Mouse (Mus musculus) liver, postnatal 0 days (tissue): ENCODE measurements around the gene Cmbl. TPM values are rescaled to one million over a fixed set of nuclear protein-coding genes. Genes with fewer than 3 reads are reported as not detected.
A peak's percentile ranks its signal among the peaks of the same experiment; 100 is the strongest.

Experiments
- ATAC-seq: fragments of 200-750 bp; cut with Nextera tagmentation; 2 replicates; pipeline ENCODE4 v1.8.0; 2017; ENCODE audit warnings: mild to moderate bottlenecking, moderate library complexity
- DNase-seq: peaks from one replicate; pipeline ENCODE4 v3.0.0-alpha.2; 2016
- H3K27ac ChIP-seq: fragments of 300-500 bp; sonication (generic); 2 replicates; pipeline ENCODE4 v1.5.1; 2014; ENCODE audit warnings: antibody characterized with exemption, moderate library complexity, mild to moderate bottlenecking, low read depth
- H3K27me3 ChIP-seq: fragments of 300-500 bp; sonication (generic); 2 replicates; pipeline ENCODE4 v1.6.1; 2014; ENCODE audit warnings: low read length, control low read depth, mixed read lengths; ENCODE audit not compliant: insufficient read depth
- H3K36me3 ChIP-seq: fragments of 300-500 bp; sonication (generic); replicated peaks from 2 replicates; pipeline ENCODE4 v1.6.1; 2014; ENCODE audit warnings: mild to moderate bottlenecking, control low read depth, low read length, moderate library complexity, mixed read lengths; ENCODE audit not compliant: insufficient read depth
- H3K4me1 ChIP-seq: fragments of 300-500 bp; sonication (generic); 2 replicates; pipeline ENCODE4 v1.6.1; 2014; ENCODE audit warnings: antibody characterized with exemption, mild to moderate bottlenecking, control low read depth; ENCODE audit not compliant: insufficient read depth
- H3K4me2 ChIP-seq: fragments of 300-500 bp; sonication (generic); 2 replicates; pipeline ENCODE4 v1.6.1; 2014; ENCODE audit warnings: low read depth, mild to moderate bottlenecking, low read length, moderate library complexity, mixed read lengths
- H3K4me3 ChIP-seq: fragments of 300-500 bp; sonication (generic); 2 replicates; pipeline ENCODE4 v1.5.1; 2014; ENCODE audit warnings: low read depth, low read length
- H3K9ac ChIP-seq: fragments of 300-500 bp; sonication (generic); replicated peaks from 2 replicates; pipeline ENCODE4 v1.6.1; 2014; ENCODE audit warnings: mild to moderate bottlenecking, moderate library complexity
- H3K9me3 ChIP-seq: fragments of 300-500 bp; sonication (generic); 2 replicates; pipeline ENCODE4 v1.6.1; 2016; ENCODE audit warnings: mild to moderate bottlenecking, control low read depth, low read length, mixed read lengths
- CTCF ChIP-seq: sonication (generic); IDR thresholded peaks from 2 replicates; pipeline ENCODE4 v1.5.1; 2016; ENCODE audit warnings: antibody characterized with exemption, low read depth
- EP300 ChIP-seq: IDR thresholded peaks from 2 replicates; pipeline ENCODE4 v1.6.1; 2016; ENCODE audit warnings: antibody characterized with exemption, low read depth, mild to moderate bottlenecking
- WGBS: fragments of 180-500 bp; shearing (Covaris S2); extraction: QIAGEN DNeasy Blood & Tissue Kit; methylation state at CpG from one replicate; pipeline ENCODE4 v1.1.7; 2014; ENCODE audit not compliant: insufficient replicate concordance; 5-methylcytosine and 5-hydroxymethylcytosine counted together
- polyA plus RNA-seq: library from polyadenylated mRNA; unstranded; fragments of >200 nt; fragmentation: Nextera tagmentation; extraction: Ambion mirVana; gene quantifications from 2 replicates; pipeline ENCODE4 v1.2.1, GENCODE M21; 2015

Gene Cmbl
- polyA plus RNA-seq, 1 experiment from 2014 or later, result 113 TPM

- peak overlapping the region; percentile 99 for H3K4me2 ChIP-seq
- peak overlapping the region; percentile 96 for H3K9ac ChIP-seq
- peaks cover 3% of the 10 kb centered on the region; the same call in 1 of the 2 replicates for H3K36me3 ChIP-seq
- H3K9me3 ChIP-seq, result no peaks in the 10 kb centered on the region
- 2% methylated on average over 15 of the region's 15 CpGs for WGBS
- H3K4me3 ChIP-seq, result peak overlapping the region; percentile 94
- TF ChIP-seq CTCF (peak; percentile 72), EP300 (no peak)
- peak overlapping the region; percentile 91 for H3K27ac ChIP-seq
- ATAC-seq, result peak; percentile 40
- H3K27me3 ChIP-seq, result no peaks in the 10 kb centered on the region
- DNase-seq, result peak; percentile 63
- H3K4me1 ChIP-seq, result peaks cover 29% of the 10 kb centered on the region
These were observed 37.2 kb downstream of the Cmbl start for GRCm38 (mm10) chr15:31602426-31602825.

GRCm38 (mm10) chr15:31603113-31603512 lies 37.9 kb downstream of the Cmbl start:
- Histone ChIP-seq H3K4me3 (0 out of 2 replicates have a peak overlapping the region, but pooled peaks have one; percentile 94), H3K4me1 (peaks cover 31% of the 10 kb centered on the region), H3K9me3 (no peaks in the 10 kb centered on the region), H3K27ac (peak overlapping the region; percentile 91; the same call in 1 of the 2 replicates), H3K36me3 (no peaks in the 10 kb centered on the region), H3K27me3 (no peaks in the 10 kb centered on the region), H3K9ac (no peak overlapping the region), H3K4me2 (peak overlapping the region; percentile 99)
- WGBS, result 81% methylated on average over 13 of the region's 13 CpGs
- ATAC-seq (no peak), DNase-seq (no peak)
- TF ChIP-seq EP300 (no peak), CTCF (no peak)

GRCm38 (mm10) chr15:31606821-31607220 lies 41.6 kb downstream of the Cmbl start:
- Histone ChIP-seq H3K9ac (no peak overlapping the region), H3K27me3 (no peaks in the 10 kb centered on the region), H3K4me3 (no peak overlapping the region), H3K4me2 (peak overlapping the region; percentile 38), H3K4me1 (peaks cover 9% of the 10 kb centered on the region), H3K27ac (peak overlapping the region; percentile 64), H3K36me3 (0 out of 2 replicates have a peak, but pooled peaks cover 2% of the 10 kb centered on the region), H3K9me3 (no peaks in the 10 kb centered on the region)
- DNase-seq (peak; percentile 59), ATAC-seq (peak; percentile 40)
- TF ChIP-seq CTCF, result no peak
- 59% methylated on average over 6 of the region's 6 CpGs for WGBS

GRCm38 (mm10) chr15:31611027-31611426 lies 45.8 kb downstream of the Cmbl start:
- TF ChIP-seq CTCF, result peak; percentile 62
- no peak for TF ChIP-seq EP300
- DNase-seq, result peak; percentile 46
- H3K4me2 ChIP-seq, result no peak overlapping the region
- ATAC-seq, result peak; percentile 50; the same call in 1 of the 2 replicates
- no peak overlapping the region for H3K27ac ChIP-seq
- peaks cover 3% of the 10 kb centered on the region; the same call in 1 of the 2 replicates for H3K4me1 ChIP-seq
- no peaks in the 10 kb centered on the region for H3K27me3 ChIP-seq
- no peak overlapping the region for H3K4me3 ChIP-seq
- 66% methylated on average over 3 of the region's 3 CpGs for WGBS
- H3K36me3 ChIP-seq, result 0 out of 2 replicates have a peak, but pooled peaks cover 5% of the 10 kb centered on the region
- no peak overlapping the region for H3K9ac ChIP-seq
- no peaks in the 10 kb centered on the region for H3K9me3 ChIP-seq

GRCm38 (mm10) chr15:31611976-31612375 lies 46.8 kb downstream of the Cmbl start:
- WGBS, result 66% methylated on average over 4 of the region's 4 CpGs

GRCm38 (mm10) chr15:31613826-31614453 lies 48.8 kb downstream of the Cmbl start:
- Histone ChIP-seq H3K27ac (no peak overlapping the region), H3K9ac (no peak overlapping the region), H3K9me3 (no peaks in the 10 kb centered on the region), H3K4me2 (no peak overlapping the region), H3K4me1 (no peaks in the 10 kb centered on the region), H3K36me3 (peaks cover 15% of the 10 kb centered on the region; the same call in 1 of the 2 replicates), H3K4me3 (no peak overlapping the region), H3K27me3 (no peaks in the 10 kb centered on the region)
- DNase-seq (no peak), ATAC-seq (no peak)
- 77% methylated on average over 6 of the region's 6 CpGs for WGBS
- TF ChIP-seq EP300 (no peak), CTCF (no peak)

More at GRCm38 (mm10) chr15:31611976-31612375, 46.8 kb downstream of the Cmbl start:
- Histone ChIP-seq H3K9ac (no peak overlapping the region), H3K27me3 (no peaks in the 10 kb centered on the region), H3K4me3 (no peak overlapping the region), H3K27ac (no peak overlapping the region), H3K4me1 (peaks cover 3% of the 10 kb centered on the region; the same call in 1 of the 2 replicates), H3K9me3 (no peaks in the 10 kb centered on the region), H3K4me2 (no peak overlapping the region), H3K36me3 (peaks cover 8% of the 10 kb centered on the region; the same call in 1 of the 2 replicates)
- TF ChIP-seq CTCF (no peak), EP300 (no peak)
- peak; percentile 27; the same call in 1 of the 2 replicates for ATAC-seq
- no peak for DNase-seq
